Mouse (Mus musculus): Measurements from ENCODE around the gene Sgip1. TPM values are rescaled to one million over a fixed set of nuclear protein-coding genes. Genes with fewer than 3 reads are reported as not detected.

Sgip1 gene
- polyA plus RNA-seq, 1 experiment, result 8.6 TPM

- TF ChIP-seq POLR2A (IDR thresholded peaks at IDR 0.05; ENCODE audit: borderline replicate concordance, extremely low read depth, low read depth, low read length), result no peak
- WGBS, result 94% methylated on average over 4 of the region's 4 CpGs
- no peak overlapping the region for H3K4me3 ChIP-seq (replicated peaks; ENCODE audit: extremely low read depth, low read depth, low read length)
- DNase-seq, result no peak
- H3K4me1 ChIP-seq (ENCODE audit: control insufficient read depth, insufficient read depth, low read length), result no peaks in the 10 kb centered on the region
Observed at GRCm38 (mm10) chr4:102801936-102802335, 60.8 kb downstream of the Sgip1 start.

- Histone ChIP-seq H3K4me3 (replicated peaks; ENCODE audit: extremely low read depth, low read depth, low read length) (no peak overlapping the region), H3K4me1 (ENCODE audit: control insufficient read depth, insufficient read depth, low read length) (no peaks in the 10 kb centered on the region)
- no peak for DNase-seq
- TF ChIP-seq CTCF (IDR thresholded peaks at IDR 0.05; ENCODE audit: insufficient read depth, low read length) (no peak), POLR2A (IDR thresholded peaks at IDR 0.05; ENCODE audit: borderline replicate concordance, extremely low read depth, low read depth, low read length) (no peak)
- WGBS, result 62% methylated on average over 5 of the region's 5 CpGs
Observed at GRCm38 (mm10) chr4:102804611-102805010, 63.5 kb downstream of the Sgip1 start.

DNA sequence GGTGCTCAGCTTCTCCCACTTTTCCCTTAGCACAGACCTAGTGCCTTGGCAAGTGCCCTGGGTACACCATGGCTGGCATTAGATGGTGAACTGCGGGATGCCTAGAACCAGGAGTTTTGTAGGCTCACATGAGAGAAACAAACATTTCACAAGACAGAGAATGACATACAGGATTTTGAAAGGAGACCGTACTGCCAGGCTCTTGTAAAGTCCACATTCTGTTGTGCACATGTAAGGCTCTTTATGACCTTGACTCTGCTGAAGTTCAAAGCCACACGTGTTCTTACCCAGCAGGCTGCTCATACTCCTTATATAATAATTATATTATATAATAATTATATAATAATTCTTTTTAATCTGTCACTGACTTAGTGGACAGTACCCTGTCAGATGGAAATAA, 65.9 kb downstream of the Sgip1 start:
- TF ChIP-seq POLR2A (IDR thresholded peaks at IDR 0.05; ENCODE audit: borderline replicate concordance, extremely low read depth, low read depth, low read length) (no peak), CTCF (IDR thresholded peaks at IDR 0.05; ENCODE audit: insufficient read depth, low read length) (no peak)
- WGBS, result 89% methylated on average over 3 of the region's 3 CpGs
- Histone ChIP-seq H3K4me1 (ENCODE audit: control insufficient read depth, insufficient read depth, low read length) (no peaks in the 10 kb centered on the region; the same call in 1 of the 2 replicates), H3K4me3 (replicated peaks; ENCODE audit: extremely low read depth, low read depth, low read length) (no peak overlapping the region)
- no peak for DNase-seq

- no peaks in the 10 kb centered on the region; the same call in 1 of the 2 replicates for H3K4me1 ChIP-seq (ENCODE audit: control insufficient read depth, insufficient read depth, low read length)
- no peak for DNase-seq
- no peak overlapping the region for H3K4me3 ChIP-seq (replicated peaks; ENCODE audit: extremely low read depth, low read depth, low read length)
- TF ChIP-seq CTCF (IDR thresholded peaks at IDR 0.05; ENCODE audit: insufficient read depth, low read length) (no peak), POLR2A (IDR thresholded peaks at IDR 0.05; ENCODE audit: borderline replicate concordance, extremely low read depth, low read depth, low read length) (no peak)
Observed at GRCm38 (mm10) chr4:102808258-102808657, 67.2 kb downstream of the Sgip1 start.

DNA sequence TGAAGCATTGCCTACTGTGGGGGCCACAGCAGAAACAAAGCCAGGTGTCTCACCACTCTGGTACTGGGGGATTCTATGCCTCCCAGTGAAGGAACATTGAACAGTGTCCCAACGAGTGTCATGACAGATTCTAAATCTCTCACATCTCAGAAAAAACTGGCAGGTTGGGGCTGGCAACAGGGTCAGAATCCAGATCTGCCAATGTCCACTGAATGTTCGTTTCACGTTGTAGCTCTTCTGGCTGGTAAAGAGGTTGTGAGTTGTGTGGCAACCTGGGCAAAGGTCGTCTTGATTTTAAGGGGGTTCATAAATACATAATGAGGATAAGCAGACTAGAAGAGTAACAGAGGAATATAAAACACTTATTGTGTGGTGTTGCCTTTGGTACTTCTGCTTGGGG, 68.2 kb downstream of the Sgip1 start:
- no peak for DNase-seq
- H3K4me3 ChIP-seq (replicated peaks; ENCODE audit: extremely low read depth, low read depth, low read length), result no peak overlapping the region
- 84% methylated on average over 4 of the region's 4 CpGs for WGBS
- H3K4me1 ChIP-seq (ENCODE audit: control insufficient read depth, insufficient read depth, low read length), result no peaks in the 10 kb centered on the region; the same call in 1 of the 2 replicates
- TF ChIP-seq CTCF (IDR thresholded peaks at IDR 0.05; ENCODE audit: insufficient read depth, low read length) (no peak), POLR2A (IDR thresholded peaks at IDR 0.05; ENCODE audit: borderline replicate concordance, extremely low read depth, low read depth, low read length) (no peak)

GRCm38 (mm10) chr4:102810277-102810676, 69.2 kb downstream of the Sgip1 start:
- 97% methylated on average over 1 of the region's 1 CpGs for WGBS
- TF ChIP-seq CTCF (IDR thresholded peaks at IDR 0.05; ENCODE audit: insufficient read depth, low read length), result no peak
- TF ChIP-seq POLR2A (IDR thresholded peaks at IDR 0.05; ENCODE audit: borderline replicate concordance, extremely low read depth, low read depth, low read length), result no peak
- Histone ChIP-seq H3K4me1 (ENCODE audit: control insufficient read depth, insufficient read depth, low read length) (no peaks in the 10 kb centered on the region; the same call in 1 of the 2 replicates), H3K4me3 (replicated peaks; ENCODE audit: extremely low read depth, low read depth, low read length) (no peak overlapping the region)
- no peak for DNase-seq

- no peak for TF ChIP-seq POLR2A (IDR thresholded peaks at IDR 0.05; ENCODE audit: borderline replicate concordance, extremely low read depth, low read depth, low read length)
- TF ChIP-seq CTCF (IDR thresholded peaks at IDR 0.05; ENCODE audit: insufficient read depth, low read length), result no peak
- no peak for DNase-seq
- Histone ChIP-seq H3K4me1 (ENCODE audit: control insufficient read depth, insufficient read depth, low read length) (peaks cover 2% of the 10 kb centered on the region; the same call in 1 of the 2 replicates), H3K4me3 (replicated peaks; ENCODE audit: extremely low read depth, low read depth, low read length) (no peak overlapping the region)
- 44% methylated on average over 9 of the region's 9 CpGs for WGBS
Observed at GRCm38 (mm10) chr4:102811007-102811805, 70.1 kb downstream of the Sgip1 start.

GRCm38 (mm10) chr4:102813346-102813745, 72.2 kb downstream of the Sgip1 start:
- TF ChIP-seq POLR2A (IDR thresholded peaks at IDR 0.05; ENCODE audit: borderline replicate concordance, extremely low read depth, low read depth, low read length), result no peak
- H3K4me1 ChIP-seq (ENCODE audit: control insufficient read depth, insufficient read depth, low read length), result peaks cover 2% of the 10 kb centered on the region; the same call in 1 of the 2 replicates
- 78% methylated on average over 8 of the region's 8 CpGs for WGBS
- DNase-seq, result no peak
- no peak overlapping the region for H3K4me3 ChIP-seq (replicated peaks; ENCODE audit: extremely low read depth, low read depth, low read length)

GRCm38 (mm10) chr4:102821786-102822185, 80.7 kb downstream of the Sgip1 start:
- H3K4me1 ChIP-seq (ENCODE audit: control insufficient read depth, insufficient read depth, low read length), result peaks cover 16% of the 10 kb centered on the region

GRCm38 (mm10) chr4:102824494-102824893, 83.4 kb downstream of the Sgip1 start:
- DNase-seq, result no peak
- WGBS, result 49% methylated on average over 2 of the region's 2 CpGs
- Histone ChIP-seq H3K4me1 (ENCODE audit: control insufficient read depth, insufficient read depth, low read length) (peaks cover 14% of the 10 kb centered on the region), H3K4me3 (replicated peaks; ENCODE audit: extremely low read depth, low read depth, low read length) (no peak overlapping the region)
- no peak for TF ChIP-seq CTCF (IDR thresholded peaks at IDR 0.05; ENCODE audit: insufficient read depth, low read length)
- TF ChIP-seq POLR2A (IDR thresholded peaks at IDR 0.05; ENCODE audit: borderline replicate concordance, extremely low read depth, low read depth, low read length), result no peak

More at GRCm38 (mm10) chr4:102821786-102822185, 80.7 kb downstream of the Sgip1 start:
- DNase-seq, result peak; percentile 9
- 0 out of 2 replicates have a peak, but pooled peaks have one; percentile 31 for TF ChIP-seq POLR2A (IDR thresholded peaks at IDR 0.05; ENCODE audit: borderline replicate concordance, extremely low read depth, low read depth, low read length)
- no peak for TF ChIP-seq CTCF (IDR thresholded peaks at IDR 0.05; ENCODE audit: insufficient read depth, low read length)
- H3K4me3 ChIP-seq (replicated peaks; ENCODE audit: extremely low read depth, low read depth, low read length), result no peak overlapping the region
- WGBS, result 28% methylated on average over 4 of the region's 4 CpGs
